Mouse (Mus musculus) liver, embryonic 14.5 days (tissue): ENCODE measurements around the gene Dnah7c.
"Not testable (repeated sequence)": the region's sequence is repeated elsewhere in the genome, so short reads cannot be mapped to it uniquely, and the experiment has no call there.

Experiments used
- CTCF ChIP-seq: IDR thresholded peaks from 2 replicates; pipeline ENCODE4 v1.5.1; 2016; ENCODE audit warnings: antibody characterized with exemption, low read depth, control low read depth
- EP300 ChIP-seq: IDR thresholded peaks from 2 replicates; pipeline ENCODE4 v1.6.1; 2016; ENCODE audit warnings: antibody characterized with exemption, low read depth

- TF ChIP-seq CTCF, EP300: not testable (repeated sequence)
Observed at GRCm38 (mm10) chr1:46414798-46415197, 10.6 kb upstream of the Dnah7c start.
